Mouse (Mus musculus) CH12.LX (cell line): ENCODE data around the gene Ppp1r37.

Experiments used
- CTCF ChIP-seq, 2 experiments: IDR thresholded peaks in 1 of 2; conservative IDR thresholded peaks in 1 of 2; 2 replicates each; pipeline ENCODE4 v1.5.1; 2011 to 2012; ENCODE audit warnings: low read depth in 2 of 2, low read length in 2 of 2, improper control_type of control experiment in 1 of 2, inconsistent platforms in 1 of 2, mild to moderate bottlenecking in 1 of 2, moderate library complexity in 1 of 2
- UBTF ChIP-seq: IDR thresholded peaks from 2 replicates; pipeline ENCODE4 v1.6.1; 2012; ENCODE audit warnings: low read depth, mild to moderate bottlenecking, inconsistent platforms, low read length, improper control_type of control experiment, moderate library complexity
- USF2 ChIP-seq: conservative IDR thresholded peaks from 2 replicates; pipeline ENCODE4 v1.6.1; 2011; ENCODE audit warnings: low read depth, low read length, improper control_type of control experiment

GRCm38 (mm10) chr7:19586269-19586668 lies 23.4 kb upstream of the Ppp1r37 start:
- TF ChIP-seq USF2 (no peak), CTCF (conservative IDR thresholded peaks at IDR 0.05 in 1 of 2, IDR thresholded peaks at IDR 0.05 in 1 of 2; ENCODE audit: low read depth in 2 of 2, low read length in 2 of 2) (no peak), UBTF (no peak)
